Mouse (Mus musculus): Measurements from ENCODE around the gene Gli3. TPM values are rescaled to one million over a fixed set of nuclear protein-coding genes. Genes with fewer than 3 reads are reported as not detected.

The Gli3 gene
- polyA plus RNA-seq, 1 experiment from 2014 or later = 20.5 TPM

DNA sequence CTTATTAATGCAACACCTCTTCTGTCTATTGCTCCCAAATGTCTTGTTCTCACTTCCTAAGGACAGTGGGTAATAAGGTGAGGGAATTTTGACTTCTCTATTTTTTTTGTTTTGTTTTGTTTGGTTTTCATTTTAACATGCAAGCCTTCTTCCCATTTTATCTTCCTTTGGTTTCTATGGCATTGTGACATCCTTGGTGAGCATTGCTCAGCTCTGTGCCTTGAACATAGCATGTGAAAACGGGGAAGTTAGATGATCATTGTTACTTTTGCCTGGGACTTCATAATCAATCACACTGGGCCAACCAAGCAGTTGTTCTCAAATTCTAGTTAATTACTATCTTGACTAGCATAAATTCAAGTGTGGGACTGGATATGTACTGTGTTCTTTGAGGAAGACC lies 258.4 kb downstream of the Gli3 start:
- ATAC-seq (ENCODE audit: low read depth) (no peak), DNase-seq (ENCODE audit: low spot score) (no peak)
- Histone ChIP-seq H3K4me3 (ENCODE audit: low read depth, low read length) (no peak overlapping the region), H3K27me3 (replicated peaks; ENCODE audit: control insufficient read depth, insufficient read depth, low read length) (no peaks in the 10 kb centered on the region), H3K4me2 (ENCODE audit: low read depth, low read length) (no peak overlapping the region), H3K9me3 (ENCODE audit: control insufficient read depth, low read length) (no peaks in the 10 kb centered on the region), H3K4me1 (ENCODE audit: control insufficient read depth, insufficient read depth, low read length) (no peaks in the 10 kb centered on the region), H3K27ac (replicated peaks; ENCODE audit: low read depth, low read length) (no peak overlapping the region), H3K36me3 (ENCODE audit: control insufficient read depth, insufficient read depth, low read length) (peaks cover 58% of the 10 kb centered on the region), H3K9ac (ENCODE audit: low read depth, low read length) (no peak overlapping the region)
- 84% methylated on average over 1 of the region's 1 CpGs for WGBS

DNA sequence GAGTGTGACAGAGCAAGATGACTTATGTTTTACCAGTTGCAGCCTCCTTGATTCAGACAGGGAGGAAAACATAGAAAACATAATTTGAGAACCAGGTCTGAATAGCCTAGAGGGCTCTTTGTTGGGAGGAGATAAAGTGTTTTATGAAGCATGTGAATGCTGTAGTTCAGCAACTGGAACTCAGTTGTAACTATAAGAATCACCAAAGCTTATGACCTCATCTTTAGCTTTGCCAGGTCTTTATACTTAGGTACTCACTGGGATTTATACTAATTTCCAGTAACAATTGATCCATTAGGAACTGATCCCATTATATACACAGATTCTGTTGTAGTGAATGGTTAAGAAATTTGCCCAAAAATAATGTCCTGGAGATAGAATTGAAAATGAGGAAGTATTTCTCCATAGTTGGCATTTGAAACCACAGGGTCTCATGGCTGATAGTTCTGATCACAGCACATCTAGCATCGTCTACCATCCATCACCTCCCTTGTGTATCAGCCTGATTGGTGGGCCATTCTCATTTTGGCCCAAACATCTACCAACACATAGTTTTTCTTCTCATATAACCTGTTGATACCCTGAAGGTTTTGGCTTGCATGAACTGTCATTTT lies 259.8 kb downstream of the Gli3 start:
- H3K36me3 ChIP-seq (ENCODE audit: control insufficient read depth, insufficient read depth, low read length) = peaks cover 58% of the 10 kb centered on the region

DNA sequence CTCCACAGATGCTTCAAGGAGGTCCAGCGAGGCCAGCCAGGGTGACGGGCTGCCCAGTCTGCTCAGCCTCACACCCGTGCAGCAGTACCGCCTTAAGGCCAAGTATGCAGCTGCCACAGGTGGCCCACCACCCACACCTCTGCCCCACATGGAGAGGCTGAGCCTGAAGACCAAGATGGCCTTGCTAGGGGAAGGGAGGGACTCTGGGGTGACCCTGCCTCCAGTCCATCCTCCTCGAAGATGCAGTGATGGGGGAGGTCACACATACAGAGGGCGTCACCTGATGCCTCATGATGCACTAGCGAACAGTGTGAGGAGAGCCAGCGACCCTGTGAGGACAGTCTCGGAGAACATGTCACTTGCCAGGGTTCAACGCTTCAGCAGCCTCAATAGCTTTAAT lies 261.7 kb downstream of the Gli3 start:
- Histone ChIP-seq H3K4me2 (ENCODE audit: low read depth, low read length) (no peak overlapping the region), H3K36me3 (ENCODE audit: control insufficient read depth, insufficient read depth, low read length) (peaks cover 65% of the 10 kb centered on the region), H3K4me1 (ENCODE audit: control insufficient read depth, insufficient read depth, low read length) (no peaks in the 10 kb centered on the region), H3K27ac (replicated peaks; ENCODE audit: low read depth, low read length) (no peak overlapping the region), H3K4me3 (ENCODE audit: low read depth, low read length) (no peak overlapping the region), H3K27me3 (replicated peaks; ENCODE audit: control insufficient read depth, insufficient read depth, low read length) (no peaks in the 10 kb centered on the region), H3K9ac (ENCODE audit: low read depth, low read length) (no peak overlapping the region), H3K9me3 (ENCODE audit: control insufficient read depth, low read length) (0 out of 2 replicates have a peak, but pooled peaks cover 4% of the 10 kb centered on the region)
- DNase-seq (ENCODE audit: low spot score) (no peak), ATAC-seq (ENCODE audit: low read depth) (0 out of 2 replicates have a peak, but pooled peaks have one; percentile 22)
- WGBS = over 99% methylated on average over 10 of the region's 10 CpGs

More for the DNA sequence above, 259.8 kb downstream of the Gli3 start:
- no peak overlapping the region for H3K4me2 ChIP-seq (ENCODE audit: low read depth, low read length)
- H3K9me3 ChIP-seq (ENCODE audit: control insufficient read depth, low read length) = no peaks in the 10 kb centered on the region
- no peak overlapping the region for H3K4me3 ChIP-seq (ENCODE audit: low read depth, low read length)
- H3K9ac ChIP-seq (ENCODE audit: low read depth, low read length) = no peak overlapping the region
- 95% methylated on average over 1 of the region's 1 CpGs for WGBS
- H3K27ac ChIP-seq (replicated peaks; ENCODE audit: low read depth, low read length) = no peak overlapping the region
- DNase-seq (ENCODE audit: low spot score) (no peak), ATAC-seq (ENCODE audit: low read depth) (no peak)
- H3K27me3 ChIP-seq (replicated peaks; ENCODE audit: control insufficient read depth, insufficient read depth, low read length) = no peaks in the 10 kb centered on the region
- H3K4me1 ChIP-seq (ENCODE audit: control insufficient read depth, insufficient read depth, low read length) = no peaks in the 10 kb centered on the region

DNA sequence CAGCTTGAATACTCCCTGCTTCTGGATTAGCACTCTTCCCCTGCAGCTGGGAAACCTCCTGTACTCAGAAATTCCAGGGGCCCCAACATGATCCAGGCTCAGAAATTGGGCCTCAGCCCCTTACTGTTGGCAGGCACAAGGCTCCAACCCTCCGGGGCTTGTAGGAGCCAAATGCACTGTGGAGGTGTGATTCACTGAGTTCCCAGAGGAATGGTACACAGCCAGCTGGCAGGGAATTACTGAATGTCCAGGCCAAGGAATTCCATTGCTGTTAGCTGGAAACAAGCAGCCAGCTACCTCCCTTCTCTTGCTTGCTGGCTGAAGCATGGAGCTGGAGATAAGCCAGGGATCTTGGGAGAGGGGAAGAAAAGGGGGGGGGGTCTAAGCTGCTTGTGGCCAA lies 278.7 kb downstream of the Gli3 start:
- DNase-seq (ENCODE audit: low spot score) (peak; percentile 96), ATAC-seq (ENCODE audit: low read depth) (peak; percentile 97)
- no peak overlapping the region for H3K4me3 ChIP-seq (ENCODE audit: low read depth, low read length)
- H3K9ac ChIP-seq (ENCODE audit: low read depth, low read length) = no peak overlapping the region
- WGBS = 37% methylated on average over 1 of the region's 1 CpGs
- H3K4me2 ChIP-seq (ENCODE audit: low read depth, low read length) = no peak overlapping the region
- peaks cover 7% of the 10 kb centered on the region; the same call in 1 of the 2 replicates for H3K9me3 ChIP-seq (ENCODE audit: control insufficient read depth, low read length)
- H3K27ac ChIP-seq (replicated peaks; ENCODE audit: low read depth, low read length) = peak overlapping the region; percentile 45; the same call in 1 of the 2 replicates
- H3K27me3 ChIP-seq (replicated peaks; ENCODE audit: control insufficient read depth, insufficient read depth, low read length) = no peaks in the 10 kb centered on the region
- peaks cover 7% of the 10 kb centered on the region for H3K4me1 ChIP-seq (ENCODE audit: control insufficient read depth, insufficient read depth, low read length)
- no peaks in the 10 kb centered on the region for H3K36me3 ChIP-seq (ENCODE audit: control insufficient read depth, insufficient read depth, low read length)

DNA sequence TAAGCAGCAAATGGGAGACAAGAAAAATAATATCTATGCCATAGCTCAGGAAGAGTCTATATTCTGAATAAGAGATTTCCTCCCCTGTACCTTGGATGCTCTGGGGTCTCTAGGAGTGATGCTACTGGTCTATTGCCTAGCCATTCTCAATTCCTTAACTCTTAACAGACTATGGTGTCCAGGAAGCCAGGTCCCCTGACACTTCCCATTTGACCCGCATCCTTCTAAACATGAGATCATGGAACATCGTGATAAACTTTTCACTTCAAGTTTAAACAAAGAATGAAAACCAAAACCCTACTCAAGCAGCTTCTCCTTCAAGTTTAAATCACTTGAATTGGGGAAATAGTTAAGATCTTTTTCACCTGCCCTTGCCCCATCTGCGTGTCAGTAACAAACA lies 279.3 kb downstream of the Gli3 start:
- DNase-seq (ENCODE audit: low spot score) = peak; percentile 41
- Histone ChIP-seq H3K27me3 (replicated peaks; ENCODE audit: control insufficient read depth, insufficient read depth, low read length) (no peaks in the 10 kb centered on the region), H3K9me3 (ENCODE audit: control insufficient read depth, low read length) (peaks cover 7% of the 10 kb centered on the region; the same call in 1 of the 2 replicates), H3K4me1 (ENCODE audit: control insufficient read depth, insufficient read depth, low read length) (peaks cover 7% of the 10 kb centered on the region), H3K27ac (replicated peaks; ENCODE audit: low read depth, low read length) (peak overlapping the region; percentile 56), H3K4me2 (ENCODE audit: low read depth, low read length) (no peak overlapping the region), H3K4me3 (ENCODE audit: low read depth, low read length) (no peak overlapping the region), H3K36me3 (ENCODE audit: control insufficient read depth, insufficient read depth, low read length) (no peaks in the 10 kb centered on the region), H3K9ac (ENCODE audit: low read depth, low read length) (no peak overlapping the region)
- WGBS = 73% methylated on average over 3 of the region's 3 CpGs
- 0 out of 2 replicates have a peak, but pooled peaks have one; percentile 5 for ATAC-seq (ENCODE audit: low read depth)

DNA sequence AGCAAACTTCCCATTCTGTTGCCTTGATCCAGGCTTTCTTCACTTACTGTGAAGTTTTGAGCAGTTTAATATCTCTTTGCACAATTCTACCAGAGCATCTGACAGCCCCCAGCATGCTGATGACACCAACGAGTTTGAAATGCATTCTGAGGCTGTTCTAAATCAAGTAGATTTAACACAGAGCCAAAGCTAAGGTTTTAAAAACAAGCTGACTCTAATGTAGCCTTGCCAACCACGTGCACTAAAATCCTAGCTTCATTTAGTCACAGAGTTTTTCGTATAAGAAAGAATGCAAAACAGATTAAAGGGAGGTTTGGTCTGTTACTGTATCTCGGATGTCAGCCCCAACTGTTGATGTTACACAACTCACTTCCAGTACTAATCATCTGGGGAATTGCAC lies 279.7 kb downstream of the Gli3 start:
- Histone ChIP-seq H3K4me3 (ENCODE audit: low read depth, low read length) (no peak overlapping the region), H3K9me3 (ENCODE audit: control insufficient read depth, low read length) (peaks cover 7% of the 10 kb centered on the region; the same call in 1 of the 2 replicates), H3K4me2 (ENCODE audit: low read depth, low read length) (no peak overlapping the region), H3K4me1 (ENCODE audit: control insufficient read depth, insufficient read depth, low read length) (peaks cover 7% of the 10 kb centered on the region), H3K27me3 (replicated peaks; ENCODE audit: control insufficient read depth, insufficient read depth, low read length) (no peaks in the 10 kb centered on the region), H3K36me3 (ENCODE audit: control insufficient read depth, insufficient read depth, low read length) (no peaks in the 10 kb centered on the region), H3K27ac (replicated peaks; ENCODE audit: low read depth, low read length) (peak overlapping the region; percentile 56), H3K9ac (ENCODE audit: low read depth, low read length) (no peak overlapping the region)
- DNase-seq (ENCODE audit: low spot score) = peak; percentile 83
- WGBS = 22% methylated on average over 4 of the region's 4 CpGs
- no peak for ATAC-seq (ENCODE audit: low read depth)

DNA sequence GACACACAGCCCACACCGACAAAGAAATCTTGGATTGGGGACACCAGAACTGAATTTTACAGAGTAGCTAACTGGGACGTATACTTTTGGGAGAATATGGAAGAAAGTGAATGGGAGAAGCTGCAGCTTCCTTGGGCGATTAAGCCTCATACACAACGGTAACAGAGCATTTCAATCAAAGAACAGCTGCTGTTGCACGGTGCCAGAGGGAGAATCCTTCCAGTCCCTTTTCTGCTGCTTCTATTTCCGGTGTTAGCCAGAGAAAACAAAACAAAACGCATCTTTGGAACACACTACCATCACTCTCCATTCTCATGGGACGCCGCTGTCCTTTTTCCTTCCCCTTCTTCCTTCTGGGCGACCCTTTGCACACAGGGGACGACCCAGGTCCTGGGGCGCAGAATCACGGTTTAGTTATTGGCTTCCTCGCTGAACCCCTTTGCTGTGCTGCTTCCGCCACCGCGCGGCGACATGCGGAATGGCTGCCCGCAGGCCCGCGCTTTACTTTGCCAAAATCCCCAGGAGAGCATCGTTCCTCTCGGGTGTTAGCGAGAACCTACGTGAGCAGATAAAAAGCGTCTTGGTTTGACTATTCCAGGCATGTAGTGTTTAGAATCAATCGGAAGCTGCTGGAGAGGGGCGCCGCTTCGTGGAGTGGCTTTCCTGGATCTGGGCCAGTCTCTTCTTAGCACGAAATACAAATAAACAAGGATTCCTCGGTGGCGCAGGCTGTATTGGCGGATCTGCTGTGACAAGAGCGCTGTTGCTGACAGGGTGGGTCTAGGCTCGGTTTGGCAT lies 296.0 kb downstream of the Gli3 start:
- H3K27me3 ChIP-seq (replicated peaks; ENCODE audit: control insufficient read depth, insufficient read depth, low read length) = no peaks in the 10 kb centered on the region
- H3K4me1 ChIP-seq (ENCODE audit: control insufficient read depth, insufficient read depth, low read length) = peaks cover 4% of the 10 kb centered on the region; the same call in 1 of the 2 replicates
- peak; percentile 91 for DNase-seq (ENCODE audit: low spot score)
- peak overlapping the region; percentile 77 for H3K27ac ChIP-seq (replicated peaks; ENCODE audit: low read depth, low read length)
- 3% methylated on average over 38 of the region's 38 CpGs for WGBS
- H3K9ac ChIP-seq (ENCODE audit: low read depth, low read length) = peak overlapping the region; percentile 63
- H3K4me3 ChIP-seq (ENCODE audit: low read depth, low read length) = peak overlapping the region; percentile 44
- H3K9me3 ChIP-seq (ENCODE audit: control insufficient read depth, low read length) = no peaks in the 10 kb centered on the region
- peak; percentile 91 for ATAC-seq (ENCODE audit: low read depth)
- H3K4me2 ChIP-seq (ENCODE audit: low read depth, low read length) = peak overlapping the region; percentile 58
- no peaks in the 10 kb centered on the region for H3K36me3 ChIP-seq (ENCODE audit: control insufficient read depth, insufficient read depth, low read length)

DNA sequence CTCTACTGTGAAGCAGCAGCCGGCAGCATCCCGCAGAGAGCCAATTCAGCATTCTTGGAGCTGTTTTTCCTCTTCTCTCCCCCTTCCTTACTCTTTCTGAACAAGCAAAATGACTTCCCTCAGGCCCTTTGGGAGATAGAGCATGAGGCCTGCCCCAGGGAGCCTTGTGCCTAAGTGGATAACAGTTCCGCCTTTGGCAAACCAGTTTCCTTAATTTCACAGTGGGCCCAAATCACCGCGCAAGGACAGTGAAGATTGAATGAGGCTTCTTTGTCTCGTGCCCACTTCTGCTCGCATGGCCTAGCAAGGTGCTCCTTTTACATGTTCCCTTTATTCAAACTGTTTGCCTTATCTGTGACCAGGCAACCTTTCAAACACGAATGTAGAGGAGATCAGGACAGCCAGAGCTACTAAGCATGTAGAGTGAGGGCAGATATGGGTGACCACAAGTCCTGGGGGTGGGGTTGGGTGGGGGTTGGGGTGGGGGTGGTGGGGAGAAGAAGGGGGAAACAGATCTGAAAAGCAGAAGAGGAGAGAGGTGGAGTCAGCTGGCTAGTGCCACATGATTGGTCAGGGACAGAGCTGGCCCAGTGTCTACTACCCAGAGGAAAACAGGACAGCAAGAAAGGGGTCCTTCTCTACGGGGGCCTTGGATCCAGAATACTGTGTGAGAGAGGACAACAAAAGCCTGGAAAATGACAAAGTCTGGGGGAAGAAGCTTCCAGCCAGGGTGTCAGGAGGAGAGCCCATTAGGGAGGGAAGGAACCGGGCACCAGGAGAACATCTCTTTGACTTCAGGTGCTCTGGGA lies 296.8 kb downstream of the Gli3 start:
- Histone ChIP-seq H3K27me3 (replicated peaks; ENCODE audit: control insufficient read depth, insufficient read depth, low read length) (no peaks in the 10 kb centered on the region), H3K27ac (replicated peaks; ENCODE audit: low read depth, low read length) (peak overlapping the region; percentile 77), H3K4me3 (ENCODE audit: low read depth, low read length) (peak overlapping the region; percentile 44), H3K4me1 (ENCODE audit: control insufficient read depth, insufficient read depth, low read length) (peaks cover 4% of the 10 kb centered on the region; the same call in 1 of the 2 replicates), H3K4me2 (ENCODE audit: low read depth, low read length) (peak overlapping the region; percentile 58), H3K9me3 (ENCODE audit: control insufficient read depth, low read length) (no peaks in the 10 kb centered on the region), H3K36me3 (ENCODE audit: control insufficient read depth, insufficient read depth, low read length) (no peaks in the 10 kb centered on the region), H3K9ac (ENCODE audit: low read depth, low read length) (peak overlapping the region; percentile 63)
- ATAC-seq (ENCODE audit: low read depth) (peak; percentile 34), DNase-seq (ENCODE audit: low spot score) (no peak)
- 21% methylated on average over 10 of the region's 10 CpGs for WGBS
